Mouse (Mus musculus): ENCODE measurements around the gene Mtmr10. TPM values are rescaled to one million over a fixed set of nuclear protein-coding genes. Genes with fewer than 3 reads are reported as not detected.
A peak's percentile ranks its signal among the peaks of the same experiment; 100 is the strongest.

The Mtmr10 gene
- polyA plus RNA-seq, 1 experiment from 2014 or later, result 6.9 TPM

GRCm38 (mm10) chr7:64356661-64357060 is 69.2 kb downstream of the Mtmr10 start:
- WGBS (ENCODE audit: insufficient replicate concordance), result 77% methylated on average over 5 of the region's 5 CpGs
- DNase-seq, result no peak
- H3K27me3 ChIP-seq (ENCODE audit: insufficient read depth, low read length), result no peaks in the 10 kb centered on the region

DNA sequence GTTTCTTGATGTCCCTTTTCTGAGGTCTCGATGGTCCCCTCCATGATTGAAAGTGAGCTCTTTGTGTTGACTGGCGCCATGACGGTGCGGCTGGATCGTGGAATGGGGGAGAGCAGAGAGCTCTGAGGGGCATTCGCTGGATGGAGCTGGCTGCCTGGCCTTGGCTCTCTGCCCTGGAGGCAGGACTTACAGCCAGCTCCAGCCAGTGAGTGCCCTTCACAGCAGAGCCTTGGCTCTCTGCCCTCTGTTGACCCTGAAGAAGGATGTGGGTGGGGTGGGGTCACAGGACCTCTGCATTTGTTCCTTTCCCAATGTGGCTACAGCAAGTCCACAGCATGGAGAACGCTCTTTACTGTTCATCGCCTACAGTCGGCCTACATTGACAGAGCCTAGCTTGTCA is 70.0 kb downstream of the Mtmr10 start:
- peaks cover 15% of the 10 kb centered on the region; the same call in 1 of the 2 replicates for H3K36me3 ChIP-seq (replicated peaks; ENCODE audit: insufficient read depth, low read length)
- no peak overlapping the region for H3K4me2 ChIP-seq (ENCODE audit: low read depth, low read length)
- no peaks in the 10 kb centered on the region for H3K9me3 ChIP-seq (ENCODE audit: low read length)
- ATAC-seq (peak; percentile 48; the same call in 1 of the 2 replicates), DNase-seq (peak; percentile 28)
- H3K27ac ChIP-seq (ENCODE audit: low read depth), result peak overlapping the region; percentile 61
- H3K4me1 ChIP-seq (ENCODE audit: insufficient read depth), result no peaks in the 10 kb centered on the region
- TF ChIP-seq CTCF (IDR thresholded peaks at IDR 0.05; ENCODE audit: low read depth), result no peak
- TF ChIP-seq EP300 (IDR thresholded peaks at IDR 0.05; ENCODE audit: low read depth), result no peak
- no peaks in the 10 kb centered on the region for H3K27me3 ChIP-seq (ENCODE audit: insufficient read depth, low read length)
- 88% methylated on average over 9 of the region's 9 CpGs for WGBS (ENCODE audit: insufficient replicate concordance)
- no peak overlapping the region for H3K4me3 ChIP-seq (ENCODE audit: low read depth, low read length)
- H3K9ac ChIP-seq (replicated peaks), result no peak overlapping the region

More at GRCm38 (mm10) chr7:64356661-64357060, 69.2 kb downstream of the Mtmr10 start:
- Histone ChIP-seq H3K4me1 (ENCODE audit: insufficient read depth) (no peaks in the 10 kb centered on the region), H3K27ac (ENCODE audit: low read depth) (no peak overlapping the region), H3K9ac (replicated peaks) (no peak overlapping the region), H3K9me3 (ENCODE audit: low read length) (no peaks in the 10 kb centered on the region), H3K36me3 (replicated peaks; ENCODE audit: insufficient read depth, low read length) (peaks cover 8% of the 10 kb centered on the region; the same call in 1 of the 2 replicates), H3K4me3 (ENCODE audit: low read depth, low read length) (no peak overlapping the region), H3K4me2 (ENCODE audit: low read depth, low read length) (no peak overlapping the region)
- no peak for ATAC-seq
- TF ChIP-seq EP300 (IDR thresholded peaks at IDR 0.05; ENCODE audit: low read depth) (no peak), CTCF (IDR thresholded peaks at IDR 0.05; ENCODE audit: low read depth) (no peak)

DNA sequence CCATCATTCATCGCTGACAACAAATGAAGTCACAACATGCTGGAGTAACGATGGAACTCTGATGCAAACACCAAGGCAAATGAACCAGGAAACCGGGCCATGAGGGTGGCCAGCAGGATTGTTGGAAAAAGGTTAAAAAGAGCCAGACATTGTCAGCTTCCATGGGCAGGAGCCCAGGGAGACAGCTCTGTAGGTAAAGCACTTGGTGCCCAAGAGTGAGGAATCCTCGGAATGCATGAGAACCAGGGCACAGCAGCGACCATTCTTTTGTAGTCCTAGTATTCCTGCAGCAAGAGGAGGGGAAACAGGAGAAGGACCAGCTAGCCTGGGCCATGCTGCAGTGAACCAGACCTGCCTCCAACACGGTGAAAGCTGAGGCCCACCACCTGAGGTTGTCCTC is 71.2 kb downstream of the Mtmr10 start:
- no peak overlapping the region for H3K4me2 ChIP-seq (ENCODE audit: low read depth, low read length)
- WGBS (ENCODE audit: insufficient replicate concordance), result 75% methylated on average over 6 of the region's 6 CpGs
- no peak for TF ChIP-seq CTCF (IDR thresholded peaks at IDR 0.05; ENCODE audit: low read depth)
- no peak for TF ChIP-seq EP300 (IDR thresholded peaks at IDR 0.05; ENCODE audit: low read depth)
- no peaks in the 10 kb centered on the region for H3K4me1 ChIP-seq (ENCODE audit: insufficient read depth)
- no peaks in the 10 kb centered on the region for H3K9me3 ChIP-seq (ENCODE audit: low read length)
- DNase-seq, result no peak
- ATAC-seq, result no peak
- H3K27me3 ChIP-seq (ENCODE audit: insufficient read depth, low read length), result no peaks in the 10 kb centered on the region
- H3K9ac ChIP-seq (replicated peaks), result no peak overlapping the region
- H3K36me3 ChIP-seq (replicated peaks; ENCODE audit: insufficient read depth, low read length), result peaks cover 22% of the 10 kb centered on the region
- H3K27ac ChIP-seq (ENCODE audit: low read depth), result no peak overlapping the region
- no peak overlapping the region for H3K4me3 ChIP-seq (ENCODE audit: low read depth, low read length)

DNA sequence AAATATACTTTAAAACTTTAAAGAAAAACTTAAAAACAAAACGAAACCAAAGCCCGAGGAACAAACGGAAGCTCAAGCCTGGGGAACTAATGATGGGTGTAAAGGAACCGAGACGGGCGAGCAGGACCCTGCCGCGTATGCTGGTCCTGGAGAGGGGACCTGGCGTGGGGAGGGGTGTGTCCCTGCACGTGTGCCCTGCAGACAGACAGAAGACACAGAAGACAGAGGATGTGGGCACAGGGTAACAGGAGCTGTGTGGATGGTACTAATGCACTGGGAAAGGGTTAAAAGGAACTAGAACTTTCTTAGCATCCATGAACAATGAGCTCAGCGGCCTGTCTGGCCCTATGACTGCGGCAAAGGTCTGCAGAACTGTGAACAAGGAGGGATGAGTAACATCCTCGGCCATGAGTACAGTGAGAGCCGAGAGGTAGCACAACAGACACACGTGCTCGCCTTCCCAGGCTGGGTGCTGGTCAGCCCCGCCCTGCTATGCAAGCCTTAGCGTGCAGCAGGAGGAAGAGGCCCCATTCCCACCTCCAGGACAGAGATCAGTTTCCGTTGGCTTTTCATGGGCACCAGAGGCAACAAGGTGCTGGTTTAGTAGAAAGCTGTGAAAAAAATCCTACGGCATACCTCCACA is 72.6 kb downstream of the Mtmr10 start:
- no peak overlapping the region for H3K4me3 ChIP-seq (ENCODE audit: low read depth, low read length)
- no peak overlapping the region for H3K4me2 ChIP-seq (ENCODE audit: low read depth, low read length)
- TF ChIP-seq EP300 (IDR thresholded peaks at IDR 0.05; ENCODE audit: low read depth), result no peak
- TF ChIP-seq CTCF (IDR thresholded peaks at IDR 0.05; ENCODE audit: low read depth), result no peak
- ATAC-seq (peak; percentile 38; the same call in 1 of the 2 replicates), DNase-seq (no peak)
- no peaks in the 10 kb centered on the region for H3K27me3 ChIP-seq (ENCODE audit: insufficient read depth, low read length)
- no peaks in the 10 kb centered on the region for H3K4me1 ChIP-seq (ENCODE audit: insufficient read depth)
- H3K36me3 ChIP-seq (replicated peaks; ENCODE audit: insufficient read depth, low read length), result peaks cover 35% of the 10 kb centered on the region
- no peak overlapping the region for H3K27ac ChIP-seq (ENCODE audit: low read depth)
- no peaks in the 10 kb centered on the region for H3K9me3 ChIP-seq (ENCODE audit: low read length)
- H3K9ac ChIP-seq (replicated peaks), result no peak overlapping the region
- WGBS (ENCODE audit: insufficient replicate concordance), result 79% methylated on average over 20 of the region's 20 CpGs

DNA sequence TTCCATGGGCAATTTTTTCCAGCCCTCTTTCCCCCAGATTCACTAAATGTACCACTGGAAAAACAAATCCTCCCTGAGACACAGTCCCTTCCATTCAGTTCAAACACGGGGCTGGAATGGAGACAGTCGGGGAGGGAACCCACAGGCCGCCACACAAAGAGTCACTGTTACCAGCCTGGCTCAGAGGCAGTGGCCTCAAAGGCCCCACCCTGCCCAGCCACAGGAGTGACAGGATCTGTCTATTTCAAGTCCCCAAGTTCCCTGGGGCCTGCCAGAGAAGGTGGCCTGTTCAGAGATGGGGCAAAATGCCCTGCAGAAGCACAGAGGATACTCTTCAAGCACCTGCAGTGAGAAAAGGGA is 73.1 kb downstream of the Mtmr10 start:
- Histone ChIP-seq H3K27ac (ENCODE audit: low read depth) (no peak overlapping the region), H3K9ac (replicated peaks) (no peak overlapping the region), H3K4me1 (ENCODE audit: insufficient read depth) (no peaks in the 10 kb centered on the region), H3K36me3 (replicated peaks; ENCODE audit: insufficient read depth, low read length) (peaks cover 35% of the 10 kb centered on the region), H3K4me3 (ENCODE audit: low read depth, low read length) (no peak overlapping the region), H3K9me3 (ENCODE audit: low read length) (no peaks in the 10 kb centered on the region), H3K27me3 (ENCODE audit: insufficient read depth, low read length) (no peaks in the 10 kb centered on the region), H3K4me2 (ENCODE audit: low read depth, low read length) (no peak overlapping the region)
- 66% methylated on average over 3 of the region's 3 CpGs for WGBS (ENCODE audit: insufficient replicate concordance)
- no peak for ATAC-seq
- DNase-seq, result no peak
- TF ChIP-seq EP300 (IDR thresholded peaks at IDR 0.05; ENCODE audit: low read depth) (no peak), CTCF (IDR thresholded peaks at IDR 0.05; ENCODE audit: low read depth) (no peak)

GRCm38 (mm10) chr7:64365863-64366262 is 78.4 kb downstream of the Mtmr10 start:
- H3K9me3 ChIP-seq (ENCODE audit: low read length), result no peaks in the 10 kb centered on the region
- ATAC-seq (no peak), DNase-seq (no peak)
- H3K4me3 ChIP-seq (ENCODE audit: low read depth, low read length), result no peak overlapping the region
- no peaks in the 10 kb centered on the region for H3K27me3 ChIP-seq (ENCODE audit: insufficient read depth, low read length)
- TF ChIP-seq CTCF (IDR thresholded peaks at IDR 0.05; ENCODE audit: low read depth) (no peak), EP300 (IDR thresholded peaks at IDR 0.05; ENCODE audit: low read depth) (no peak)
- H3K27ac ChIP-seq (ENCODE audit: low read depth), result no peak overlapping the region
- H3K36me3 ChIP-seq (replicated peaks; ENCODE audit: insufficient read depth, low read length), result peaks cover 36% of the 10 kb centered on the region
- no peaks in the 10 kb centered on the region for H3K4me1 ChIP-seq (ENCODE audit: insufficient read depth)
- 81% methylated on average over 5 of the region's 5 CpGs for WGBS (ENCODE audit: insufficient replicate concordance)
- H3K4me2 ChIP-seq (ENCODE audit: low read depth, low read length), result no peak overlapping the region
- no peak overlapping the region for H3K9ac ChIP-seq (replicated peaks)
